ENCODE assay signal across 13 mouse cellular contexts in the genomic region with DNA sequence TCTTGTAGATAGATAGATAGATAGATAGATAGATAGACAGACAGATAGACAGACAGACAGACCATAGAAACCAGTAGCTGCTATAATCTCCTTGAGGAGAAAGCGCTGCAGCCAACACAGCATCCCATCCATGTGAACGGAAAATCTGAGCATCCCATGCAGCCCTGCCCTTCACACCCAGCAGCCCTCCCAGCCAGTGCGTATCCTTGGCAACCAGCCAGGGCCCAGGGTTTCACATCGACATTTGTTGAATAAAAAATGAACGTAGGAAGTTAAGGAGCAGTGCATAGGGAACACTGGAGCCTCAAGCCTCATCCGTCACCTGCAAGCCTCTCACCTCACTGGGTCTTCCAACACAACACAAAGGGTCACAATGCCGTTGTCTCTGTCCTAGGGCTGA.
DNase-seq lines count a peak whose midpoint lies in the region; ATAC-seq and TF ChIP-seq lines count a peak whose summit lies in the region.
"Had no signal": no experiment of that assay in that cellular context is flagged by ENCODE, and none has a peak within 500 bp of the region (broad histone marks: within the 10 kb centered on the region; RNA-seq: fewer than 3 reads in every experiment).

No protein-coding gene starts in this region.

- no peak overlapping the region for H3K27ac ChIP-seq in liver, postnatal 0 days (ENCODE audit: low read depth)
- H3K27ac ChIP-seq in hindbrain, embryonic 11.5 days (ENCODE audit: low read depth, low read length) = peak overlapping the region; percentile 85
- H3K27ac ChIP-seq in midbrain, embryonic 16.5 days (ENCODE audit: low read length) = peak overlapping the region; percentile 31; the same call in 1 of the 2 replicates
- H3K27ac ChIP-seq: embryonic facial prominence, embryonic 13.5 days; heart, embryonic 15.5 days; limb, embryonic 13.5 days had no signal

- no peak overlapping the region for H3K4me2 ChIP-seq in liver, postnatal 0 days (ENCODE audit: low read depth, low read length)
- no peak overlapping the region for H3K4me2 ChIP-seq in hindbrain, embryonic 11.5 days (replicated peaks; ENCODE audit: low read depth, low read length)
- 0 out of 2 replicates have a peak overlapping the region, but pooled peaks have one; percentile 5 for H3K4me2 ChIP-seq in midbrain, embryonic 16.5 days (ENCODE audit: low read length)
- H3K4me2 ChIP-seq: embryonic facial prominence, embryonic 13.5 days; heart, embryonic 15.5 days; limb, embryonic 13.5 days had no signal

- no peak for TF ChIP-seq EP300 in liver, postnatal 0 days (IDR thresholded peaks at IDR 0.05; ENCODE audit: low read depth)

- H3K4me3 ChIP-seq in liver, postnatal 0 days (ENCODE audit: low read depth, low read length) = no peak overlapping the region
- H3K4me3 ChIP-seq in hindbrain, embryonic 11.5 days (ENCODE audit: low read depth, low read length) = no peak overlapping the region
- H3K4me3 ChIP-seq in midbrain, embryonic 16.5 days (ENCODE audit: low read depth, low read length) = no peak overlapping the region
- H3K4me3 ChIP-seq: embryonic facial prominence, embryonic 13.5 days; heart, embryonic 15.5 days; limb, embryonic 13.5 days had no signal

- ATAC-seq in liver, postnatal 0 days = no peak
- ATAC-seq in hindbrain, embryonic 11.5 days (ENCODE audit: low FRiP score) = peak; percentile 36
- peak; percentile 76; the same call in 1 of the 2 replicates for ATAC-seq in midbrain, embryonic 16.5 days
- ATAC-seq: activated CD4-positive, CD25-positive, alpha-beta regulatory T cell, adult 4 months had no signal

- no peaks in the 10 kb centered on the region for H3K9me3 ChIP-seq in liver, postnatal 0 days (ENCODE audit: low read length)
- no peaks in the 10 kb centered on the region for H3K9me3 ChIP-seq in hindbrain, embryonic 11.5 days (ENCODE audit: control insufficient read depth, low read length)
- H3K9me3 ChIP-seq in midbrain, embryonic 16.5 days (replicated peaks; ENCODE audit: control insufficient read depth, low read length, poor library complexity, severe bottlenecking) = no peaks in the 10 kb centered on the region
- H3K9me3 ChIP-seq: embryonic facial prominence, embryonic 13.5 days; heart, embryonic 15.5 days; limb, embryonic 13.5 days had no signal

- TF ChIP-seq CTCF in liver, postnatal 0 days (IDR thresholded peaks at IDR 0.05; ENCODE audit: low read depth) = no peak

- peak; percentile 32 for DNase-seq in adrenal gland, postnatal 14 days
- no peak for DNase-seq in adrenal gland, adult 8-10 months
- DNase-seq in liver = peak; percentile 22
- no peak for DNase-seq in liver, postnatal 0 days
- DNase-seq in hindbrain, embryonic 11.5 days (ENCODE audit: low spot score) = peak; percentile 63
- no peak for DNase-seq in urinary bladder, postnatal 10 days (ENCODE audit: low spot score)
- no peak for DNase-seq in spleen, postnatal 10 days (ENCODE audit: low spot score in 2 of 2)
- DNase-seq: kidney, adult 18-20 months had no signal

- 0 out of 2 replicates have a peak, but pooled peaks cover 3% of the 10 kb centered on the region for H3K27me3 ChIP-seq in liver, postnatal 0 days (ENCODE audit: insufficient read depth, low read length)
- no peaks in the 10 kb centered on the region for H3K27me3 ChIP-seq in hindbrain, embryonic 11.5 days (ENCODE audit: control insufficient read depth, insufficient read depth, low read length)
- H3K27me3 ChIP-seq in midbrain, embryonic 16.5 days (ENCODE audit: control insufficient read depth, insufficient read depth, low read depth, low read length) = no peaks in the 10 kb centered on the region

- WGBS in liver, postnatal 0 days (ENCODE audit: insufficient replicate concordance) = 56% methylated on average over 7 of the region's 7 CpGs
- WGBS in hindbrain, embryonic 11.5 days = 30% methylated on average over 7 of the region's 7 CpGs
- 13% methylated on average over 7 of the region's 7 CpGs for WGBS in midbrain, embryonic 16.5 days

- no peak overlapping the region for H3K9ac ChIP-seq in liver, postnatal 0 days (replicated peaks)
- H3K9ac ChIP-seq in hindbrain, embryonic 11.5 days (ENCODE audit: low read depth, low read length) = no peak overlapping the region
- H3K9ac ChIP-seq in midbrain, embryonic 16.5 days (ENCODE audit: low read depth, low read length) = no peak overlapping the region; the same call in 1 of the 2 replicates
- H3K9ac ChIP-seq: embryonic facial prominence, embryonic 13.5 days; heart, embryonic 15.5 days; limb, embryonic 13.5 days had no signal

- H3K4me1 ChIP-seq in liver, postnatal 0 days (ENCODE audit: insufficient read depth) = no peaks in the 10 kb centered on the region
- peaks cover 19% of the 10 kb centered on the region for H3K4me1 ChIP-seq in hindbrain, embryonic 11.5 days (replicated peaks; ENCODE audit: control insufficient read depth, insufficient read depth, low read length)
- H3K4me1 ChIP-seq in midbrain, embryonic 16.5 days (ENCODE audit: control insufficient read depth, insufficient read depth, low read length) = peaks cover 31% of the 10 kb centered on the region

- no peaks in the 10 kb centered on the region for H3K36me3 ChIP-seq in liver, postnatal 0 days (replicated peaks; ENCODE audit: insufficient read depth, low read length)
- H3K36me3 ChIP-seq in hindbrain, embryonic 11.5 days (ENCODE audit: control insufficient read depth, insufficient read depth, low read length) = no peaks in the 10 kb centered on the region
- H3K36me3 ChIP-seq in midbrain, embryonic 16.5 days (ENCODE audit: control insufficient read depth, insufficient read depth, low read length) = no peaks in the 10 kb centered on the region
- H3K36me3 ChIP-seq: embryonic facial prominence, embryonic 13.5 days; heart, embryonic 15.5 days; limb, embryonic 13.5 days had no signal

Comparison
In these comparisons a context has a peak if more than half of its experiments do, and no peak if none do; other contexts are left out.
1. DNase-seq: peak in adrenal gland, postnatal 14 days (single experiment), liver (single experiment) and hindbrain, embryonic 11.5 days (single experiment); none in adrenal gland, adult 8-10 months (single experiment), liver, postnatal 0 days (single experiment), urinary bladder, postnatal 10 days (single experiment) and spleen, postnatal 10 days (0 of 2).